Mouse (Mus musculus): Measurements from ENCODE around the gene Ski. TPM values are rescaled to one million over a fixed set of nuclear protein-coding genes. Genes with fewer than 3 reads are reported as not detected.

Ski gene
- polyA plus RNA-seq, 1 experiment from 2014 or later: 24.4 TPM

DNA sequence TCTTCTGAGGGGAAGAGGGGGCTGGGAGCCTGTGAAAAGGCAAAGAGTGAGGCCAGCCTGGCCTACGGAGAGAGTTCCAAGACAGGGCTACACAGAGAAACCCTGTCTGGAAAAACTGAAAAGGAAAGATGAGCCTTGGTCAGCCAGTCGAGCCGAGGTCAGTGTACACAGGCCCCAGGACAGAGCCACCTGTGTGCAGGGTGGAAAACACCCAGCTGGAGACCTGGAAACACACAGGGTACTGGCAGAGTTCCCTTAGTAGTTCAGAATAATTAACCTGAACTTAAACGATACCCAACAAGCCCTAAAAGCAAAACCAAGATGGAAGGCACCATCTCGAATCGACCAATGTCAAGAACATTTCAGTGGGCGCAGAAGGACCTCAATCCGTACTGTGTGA, 83.9 kb downstream of the Ski start:
- no peaks in the 10 kb centered on the region for H3K9me3 ChIP-seq (replicated peaks)
- no peaks in the 10 kb centered on the region for H3K27me3 ChIP-seq
- no peak overlapping the region for H3K27ac ChIP-seq (replicated peaks)
- no peak overlapping the region for H3K9ac ChIP-seq
- H3K4me2 ChIP-seq (replicated peaks): no peak overlapping the region
- no peak for ATAC-seq (ENCODE audit: insufficient number of reproducible peaks, low FRiP score, low TSS enrichment, low read depth)
- 76% methylated on average over 8 of the region's 8 CpGs for WGBS
- H3K4me1 ChIP-seq: peaks cover 63% of the 10 kb centered on the region
- H3K4me3 ChIP-seq (replicated peaks): no peak overlapping the region
- no peaks in the 10 kb centered on the region for H3K36me3 ChIP-seq

DNA sequence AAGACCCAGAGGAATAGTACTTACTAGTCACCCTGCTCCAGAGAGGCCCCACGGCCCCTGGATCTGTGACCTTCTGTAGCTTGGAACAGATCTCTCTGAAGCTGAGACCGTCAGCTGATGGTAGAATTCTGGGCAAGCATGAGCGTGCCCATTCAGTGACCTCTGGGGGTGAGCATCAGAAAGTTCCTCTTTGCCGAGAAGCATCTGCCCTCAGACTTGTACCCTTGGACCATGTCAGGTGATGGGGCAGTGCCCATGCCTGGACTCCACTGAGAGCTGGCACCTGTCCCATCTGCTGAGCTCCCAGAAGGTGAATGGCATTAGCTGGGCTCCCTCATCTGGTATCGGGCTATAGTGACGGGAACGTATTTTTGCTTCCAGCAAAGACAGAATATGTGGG, 84.5 kb downstream of the Ski start:
- Histone ChIP-seq H3K4me1 (peaks cover 66% of the 10 kb centered on the region), H3K4me3 (replicated peaks) (no peak overlapping the region), H3K9me3 (replicated peaks) (no peaks in the 10 kb centered on the region), H3K36me3 (no peaks in the 10 kb centered on the region), H3K9ac (no peak overlapping the region), H3K4me2 (replicated peaks) (no peak overlapping the region), H3K27ac (replicated peaks) (no peak overlapping the region), H3K27me3 (no peaks in the 10 kb centered on the region)
- ATAC-seq (ENCODE audit: insufficient number of reproducible peaks, low FRiP score, low TSS enrichment, low read depth): no peak
- 69% methylated on average over 7 of the region's 7 CpGs for WGBS

DNA sequence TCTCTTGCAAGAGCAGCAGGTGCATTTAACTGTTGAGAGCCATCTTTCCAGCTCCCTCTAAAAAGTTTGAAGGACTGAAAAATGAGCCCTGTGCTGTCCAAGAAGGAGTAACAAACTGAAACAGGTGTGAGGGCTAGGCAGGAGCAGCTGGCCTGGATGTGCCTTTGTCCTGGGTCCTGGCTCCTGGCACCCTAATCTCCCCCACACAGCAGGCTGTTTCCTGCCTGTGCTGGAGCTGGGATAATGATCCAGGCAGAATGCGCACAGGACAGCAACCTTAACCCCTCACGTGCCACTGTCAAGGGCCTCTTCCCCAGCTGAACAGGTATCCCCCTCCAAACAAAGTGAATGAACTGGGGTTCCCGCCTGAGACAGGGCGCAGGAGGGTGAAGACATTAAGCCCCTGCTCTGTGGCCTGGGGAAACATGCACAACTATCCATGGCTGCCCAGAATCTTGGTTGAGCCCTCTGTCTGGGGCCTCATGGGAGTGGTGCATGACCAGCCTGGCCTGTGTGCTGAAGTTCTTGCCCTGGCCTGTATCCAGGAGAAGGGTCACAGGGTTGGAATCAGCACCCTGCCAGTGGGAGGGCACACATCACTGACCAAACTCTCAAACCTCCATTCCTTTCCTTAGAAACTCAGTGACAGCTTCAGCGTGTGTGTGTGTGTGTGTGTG, 86.3 kb downstream of the Ski start:
- H3K9me3 ChIP-seq (replicated peaks): no peaks in the 10 kb centered on the region
- no peak overlapping the region for H3K9ac ChIP-seq
- H3K4me3 ChIP-seq (replicated peaks): no peak overlapping the region
- 49% methylated on average over 5 of the region's 5 CpGs for WGBS
- H3K4me2 ChIP-seq (replicated peaks): no peak overlapping the region
- H3K4me1 ChIP-seq: peaks cover 60% of the 10 kb centered on the region
- H3K27me3 ChIP-seq: no peaks in the 10 kb centered on the region
- no peaks in the 10 kb centered on the region for H3K36me3 ChIP-seq
- no peak for ATAC-seq (ENCODE audit: insufficient number of reproducible peaks, low FRiP score, low TSS enrichment, low read depth)
- peak overlapping the region; percentile 60 for H3K27ac ChIP-seq (replicated peaks)

DNA sequence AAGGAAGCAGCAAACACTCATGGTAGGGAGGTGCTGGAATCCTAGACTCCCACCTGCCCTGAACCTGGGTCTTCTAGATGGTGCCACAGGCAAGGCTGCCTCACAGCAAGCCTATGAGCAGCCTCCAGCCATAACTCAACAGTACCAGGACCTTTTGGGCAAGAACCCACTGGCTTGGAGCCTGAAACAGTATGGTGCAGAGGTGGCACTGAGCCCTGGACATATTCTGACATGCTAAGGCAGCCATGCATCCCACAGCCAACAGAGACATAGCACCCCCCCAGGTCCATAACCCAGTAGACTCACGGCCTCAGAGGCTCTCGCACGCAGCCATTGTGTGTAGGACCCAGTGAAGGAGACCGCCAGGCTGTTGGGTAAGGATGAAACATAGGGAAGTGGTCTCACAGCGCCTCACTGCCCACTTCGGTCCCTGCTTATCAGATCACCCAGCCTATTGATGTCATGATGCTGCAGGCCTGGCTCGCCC, 87.7 kb downstream of the Ski start:
- ATAC-seq (ENCODE audit: insufficient number of reproducible peaks, low FRiP score, low TSS enrichment, low read depth): no peak
- Histone ChIP-seq H3K36me3 (no peaks in the 10 kb centered on the region), H3K4me3 (replicated peaks) (no peak overlapping the region), H3K4me1 (peaks cover 62% of the 10 kb centered on the region), H3K9me3 (replicated peaks) (no peaks in the 10 kb centered on the region), H3K27ac (replicated peaks) (peak overlapping the region; percentile 88), H3K4me2 (replicated peaks) (no peak overlapping the region), H3K9ac (no peak overlapping the region), H3K27me3 (no peaks in the 10 kb centered on the region)
- 84% methylated on average over 7 of the region's 7 CpGs for WGBS

DNA sequence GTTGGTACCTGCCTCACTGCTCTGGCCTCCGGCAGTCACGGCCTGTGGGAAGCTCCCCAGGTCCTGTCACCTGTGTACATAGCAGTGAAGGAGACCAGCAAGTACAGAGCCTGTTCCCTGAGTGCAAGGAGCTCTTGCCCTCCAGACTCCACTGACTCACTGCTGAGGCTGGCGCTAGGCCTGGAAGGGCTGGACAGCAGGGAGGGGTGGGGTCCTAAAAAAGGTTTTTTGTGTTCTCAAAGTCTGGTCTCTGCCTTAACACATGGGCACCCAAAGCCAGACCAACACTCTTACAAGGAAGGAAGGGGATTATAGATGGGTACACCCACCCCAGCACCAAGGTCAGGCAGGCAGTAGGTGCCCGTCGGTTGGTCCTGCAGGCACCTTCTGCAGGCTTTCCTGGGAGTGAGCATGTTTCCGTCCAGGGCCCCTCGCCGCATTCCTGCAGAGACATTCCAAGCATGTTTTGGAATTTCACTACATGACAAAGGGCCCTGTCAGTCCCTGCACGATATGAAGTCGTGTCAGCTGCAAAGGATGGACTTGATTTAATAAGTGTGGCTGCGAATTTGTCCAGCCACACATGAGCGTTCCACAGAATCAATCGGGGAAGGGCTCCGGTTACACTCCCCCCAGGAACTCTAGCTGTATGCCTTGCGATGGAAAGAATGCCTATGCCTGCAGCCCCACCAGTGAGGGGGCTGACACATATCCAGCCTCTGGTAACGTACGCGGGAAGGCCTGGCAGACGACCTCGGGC, 88.6 kb downstream of the Ski start:
- WGBS: 14% methylated on average over 20 of the region's 20 CpGs
- Histone ChIP-seq H3K27ac (replicated peaks) (peak overlapping the region; percentile 88), H3K36me3 (no peaks in the 10 kb centered on the region), H3K9ac (no peak overlapping the region), H3K4me3 (replicated peaks) (no peak overlapping the region), H3K4me1 (peaks cover 71% of the 10 kb centered on the region), H3K9me3 (replicated peaks) (no peaks in the 10 kb centered on the region), H3K4me2 (replicated peaks) (no peak overlapping the region), H3K27me3 (no peaks in the 10 kb centered on the region)
- peak; percentile 45 for ATAC-seq (ENCODE audit: insufficient number of reproducible peaks, low FRiP score, low TSS enrichment, low read depth)

DNA sequence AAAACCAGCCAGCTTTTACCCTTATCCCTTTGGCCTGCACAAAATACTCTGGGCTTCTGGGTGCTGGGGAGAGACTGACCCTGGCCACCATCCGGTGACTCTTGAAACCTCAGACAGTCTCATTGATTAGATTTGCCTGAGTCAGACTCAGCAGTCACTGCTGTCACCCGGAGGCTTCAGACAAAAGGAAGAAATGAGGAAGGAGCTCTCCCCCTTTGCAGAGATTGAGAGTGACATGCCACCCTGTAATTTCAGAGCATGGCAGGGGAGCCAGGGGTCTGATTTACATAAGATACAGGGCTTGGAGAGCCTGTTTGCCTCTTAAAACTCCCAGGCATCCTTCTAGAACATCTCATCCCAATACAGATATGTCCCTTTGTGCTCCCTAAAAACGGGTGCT, 89.2 kb downstream of the Ski start:
- WGBS: 24% methylated on average over 3 of the region's 3 CpGs
- Histone ChIP-seq H3K9ac (no peak overlapping the region), H3K27ac (replicated peaks) (peak overlapping the region; percentile 88), H3K4me1 (peaks cover 76% of the 10 kb centered on the region), H3K4me2 (replicated peaks) (no peak overlapping the region), H3K36me3 (no peaks in the 10 kb centered on the region), H3K4me3 (replicated peaks) (no peak overlapping the region), H3K9me3 (replicated peaks) (no peaks in the 10 kb centered on the region), H3K27me3 (no peaks in the 10 kb centered on the region)
- ATAC-seq (ENCODE audit: insufficient number of reproducible peaks, low FRiP score, low TSS enrichment, low read depth): no peak

DNA sequence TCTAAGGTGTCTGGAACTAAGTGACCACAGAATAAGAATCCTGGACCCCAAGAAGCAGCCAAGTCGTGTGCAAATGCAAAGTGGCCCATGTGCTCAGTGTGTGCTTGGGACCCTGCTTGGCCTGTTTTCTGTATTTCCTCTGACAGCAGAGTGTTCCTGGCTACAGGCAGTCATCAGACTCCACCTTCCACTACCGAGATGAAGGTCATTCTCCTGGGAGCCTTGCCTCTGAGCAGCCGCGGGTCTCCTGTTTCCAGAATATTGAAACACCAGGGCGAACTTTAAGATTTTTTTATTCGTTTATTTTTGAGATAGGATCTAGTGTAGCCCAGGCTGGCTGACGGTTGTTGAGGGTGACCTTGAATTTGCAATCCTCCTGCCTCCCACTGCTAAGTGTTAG, 91.8 kb downstream of the Ski start:
- 62% methylated on average over 7 of the region's 7 CpGs for WGBS
- peak overlapping the region; percentile 86 for H3K27ac ChIP-seq (replicated peaks)
- no peak overlapping the region for H3K9ac ChIP-seq
- H3K4me3 ChIP-seq (replicated peaks): no peak overlapping the region
- H3K4me1 ChIP-seq: peaks cover 75% of the 10 kb centered on the region
- no peaks in the 10 kb centered on the region for H3K36me3 ChIP-seq
- no peak for ATAC-seq (ENCODE audit: insufficient number of reproducible peaks, low FRiP score, low TSS enrichment, low read depth)
- no peaks in the 10 kb centered on the region for H3K9me3 ChIP-seq (replicated peaks)
- no peaks in the 10 kb centered on the region for H3K27me3 ChIP-seq
- H3K4me2 ChIP-seq (replicated peaks): no peak overlapping the region

DNA sequence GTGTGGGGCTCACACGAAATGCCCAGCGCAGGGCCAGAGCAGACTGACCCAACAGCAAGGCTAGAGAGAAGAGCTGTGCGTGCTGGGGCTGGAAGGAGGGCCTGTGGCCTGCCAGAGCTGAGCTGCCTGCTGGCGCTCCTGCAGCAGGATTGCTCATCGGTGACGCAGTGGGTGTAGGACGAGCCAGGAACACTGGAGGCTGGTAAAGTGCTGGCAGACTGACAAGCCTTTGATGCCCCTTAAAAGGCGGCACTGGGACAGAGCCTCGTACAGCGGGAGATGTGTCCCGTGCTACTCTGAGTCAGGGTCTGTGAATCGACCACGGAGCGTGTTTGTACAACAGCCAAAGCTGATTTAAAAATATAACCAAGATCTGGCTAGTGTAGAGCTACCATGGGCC, 92.4 kb downstream of the Ski start:
- Histone ChIP-seq H3K36me3 (no peaks in the 10 kb centered on the region), H3K4me1 (peaks cover 68% of the 10 kb centered on the region), H3K9ac (no peak overlapping the region), H3K4me2 (replicated peaks) (no peak overlapping the region), H3K9me3 (replicated peaks) (no peaks in the 10 kb centered on the region), H3K27ac (replicated peaks) (peak overlapping the region; percentile 86), H3K27me3 (no peaks in the 10 kb centered on the region), H3K4me3 (replicated peaks) (no peak overlapping the region)
- ATAC-seq (ENCODE audit: insufficient number of reproducible peaks, low FRiP score, low TSS enrichment, low read depth): peak; percentile 43
- 31% methylated on average over 14 of the region's 14 CpGs for WGBS

DNA sequence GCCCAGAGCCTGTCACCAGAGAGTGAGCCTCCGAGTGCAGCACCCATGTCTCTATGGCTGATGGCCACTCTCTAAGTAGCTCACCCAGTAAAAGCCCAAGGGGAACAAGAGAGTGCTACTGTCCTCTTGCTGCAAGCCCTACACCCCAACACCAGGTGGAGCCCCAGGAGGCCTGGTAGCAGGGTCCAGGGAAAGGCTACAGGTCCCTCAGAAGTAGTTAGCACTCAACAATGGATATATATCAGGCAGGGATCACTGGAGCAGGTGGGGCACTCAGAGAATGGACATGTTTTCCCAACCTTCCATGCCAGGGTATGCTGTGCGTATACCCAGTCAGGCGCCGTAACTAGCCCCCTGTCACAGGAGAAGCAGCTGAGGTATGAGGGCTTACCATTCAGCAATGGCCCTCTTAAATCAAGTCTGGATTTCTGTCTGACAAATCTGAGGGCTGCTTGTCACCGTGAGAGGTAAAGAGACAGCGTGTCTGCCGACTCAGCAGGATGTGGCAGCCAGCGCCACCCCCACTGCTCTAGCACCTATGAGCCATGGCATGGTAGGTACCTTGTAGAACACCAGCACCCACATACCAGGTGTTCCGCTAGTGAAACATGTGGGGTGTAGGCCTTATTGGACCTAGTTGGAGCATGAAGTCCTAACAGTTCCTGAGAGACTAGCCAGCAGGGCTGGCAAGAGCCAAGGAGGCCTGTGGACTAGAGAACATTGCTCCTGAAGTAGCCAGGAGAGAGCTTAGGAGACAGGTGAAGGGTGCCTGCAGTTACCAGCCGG, 93.1 kb downstream of the Ski start:
- Histone ChIP-seq H3K4me1 (peaks cover 68% of the 10 kb centered on the region), H3K36me3 (no peaks in the 10 kb centered on the region), H3K9ac (no peak overlapping the region), H3K9me3 (replicated peaks) (no peaks in the 10 kb centered on the region), H3K27ac (replicated peaks) (peak overlapping the region; percentile 86), H3K4me2 (replicated peaks) (no peak overlapping the region), H3K4me3 (replicated peaks) (no peak overlapping the region), H3K27me3 (no peaks in the 10 kb centered on the region)
- 88% methylated on average over 10 of the region's 10 CpGs for WGBS
- no peak for ATAC-seq (ENCODE audit: insufficient number of reproducible peaks, low FRiP score, low TSS enrichment, low read depth)

DNA sequence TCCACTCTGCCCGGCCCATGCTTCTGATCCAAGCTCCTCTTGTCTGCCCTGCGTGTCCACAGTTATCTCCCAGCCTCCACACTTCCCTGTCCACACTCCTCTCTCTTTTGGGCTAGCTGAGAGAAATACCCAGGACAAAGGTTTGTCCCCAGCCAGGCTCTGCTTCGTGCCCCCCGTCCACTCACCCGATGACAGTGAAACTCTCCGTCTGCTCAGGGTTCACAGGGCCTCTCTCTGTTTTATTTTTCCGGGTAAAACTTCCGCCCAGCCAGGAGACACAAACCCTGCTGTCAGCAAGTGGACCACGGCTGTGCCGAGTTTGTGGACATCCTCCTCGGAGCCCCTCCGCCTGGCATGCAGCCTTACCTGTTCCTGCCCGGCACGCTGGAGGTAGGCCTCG, 94.0 kb downstream of the Ski start:
- no peaks in the 10 kb centered on the region for H3K9me3 ChIP-seq (replicated peaks)
- H3K27ac ChIP-seq (replicated peaks): no peak overlapping the region
- 83% methylated on average over 15 of the region's 15 CpGs for WGBS
- peaks cover 67% of the 10 kb centered on the region for H3K4me1 ChIP-seq
- no peaks in the 10 kb centered on the region for H3K36me3 ChIP-seq
- no peak overlapping the region for H3K9ac ChIP-seq
- no peak overlapping the region for H3K4me2 ChIP-seq (replicated peaks)
- no peaks in the 10 kb centered on the region for H3K27me3 ChIP-seq
- no peak for ATAC-seq (ENCODE audit: insufficient number of reproducible peaks, low FRiP score, low TSS enrichment, low read depth)
- no peak overlapping the region for H3K4me3 ChIP-seq (replicated peaks)

DNA sequence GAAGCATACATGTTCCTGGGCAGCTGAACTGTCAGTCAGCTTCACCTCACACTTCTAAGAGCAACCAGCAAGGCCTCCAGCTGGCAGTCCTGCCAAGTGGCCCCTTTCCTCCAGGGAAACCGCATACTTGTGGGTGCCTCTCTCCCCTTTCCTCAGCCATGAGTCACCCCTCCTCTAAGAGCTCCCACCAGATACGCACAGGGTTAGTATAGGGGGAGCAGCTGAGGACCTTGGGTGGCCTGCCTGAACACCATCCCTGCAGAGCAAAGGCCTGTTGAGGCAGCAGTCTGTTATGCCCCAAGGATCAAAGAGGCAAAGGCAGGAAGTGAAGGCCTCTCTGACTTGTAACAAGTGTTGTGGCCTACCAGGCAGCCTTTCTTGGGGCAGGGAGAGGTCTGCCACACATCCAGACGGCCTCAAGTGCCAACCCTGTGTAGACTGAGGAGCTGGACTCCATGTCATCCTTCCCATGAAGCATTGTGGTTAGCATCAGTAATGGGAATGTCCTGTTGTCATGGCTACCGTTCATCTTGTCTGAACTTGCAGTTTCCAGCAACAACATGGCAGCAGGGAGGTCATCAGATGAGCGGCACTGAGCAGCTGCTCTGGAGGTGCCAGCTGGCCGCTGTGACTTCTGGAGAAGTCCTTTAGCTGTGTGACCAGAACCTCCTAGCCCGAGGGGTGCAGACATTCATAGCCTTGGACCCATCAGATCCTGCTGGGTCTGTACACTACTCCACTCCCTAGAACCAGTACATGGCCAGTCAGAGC, 95.6 kb downstream of the Ski start:
- H3K4me2 ChIP-seq (replicated peaks): no peak overlapping the region
- H3K36me3 ChIP-seq: no peaks in the 10 kb centered on the region
- no peaks in the 10 kb centered on the region for H3K9me3 ChIP-seq (replicated peaks)
- H3K9ac ChIP-seq: no peak overlapping the region
- H3K4me1 ChIP-seq: peaks cover 75% of the 10 kb centered on the region
- peak overlapping the region; percentile 39; the same call in 1 of the 2 replicates for H3K27ac ChIP-seq (replicated peaks)
- 64% methylated on average over 7 of the region's 7 CpGs for WGBS
- no peak for ATAC-seq (ENCODE audit: insufficient number of reproducible peaks, low FRiP score, low TSS enrichment, low read depth)
- H3K27me3 ChIP-seq: no peaks in the 10 kb centered on the region
- no peak overlapping the region for H3K4me3 ChIP-seq (replicated peaks)

All from embryonic facial prominence, embryonic 15.5 days (tissue).